In the genomic region with DNA sequence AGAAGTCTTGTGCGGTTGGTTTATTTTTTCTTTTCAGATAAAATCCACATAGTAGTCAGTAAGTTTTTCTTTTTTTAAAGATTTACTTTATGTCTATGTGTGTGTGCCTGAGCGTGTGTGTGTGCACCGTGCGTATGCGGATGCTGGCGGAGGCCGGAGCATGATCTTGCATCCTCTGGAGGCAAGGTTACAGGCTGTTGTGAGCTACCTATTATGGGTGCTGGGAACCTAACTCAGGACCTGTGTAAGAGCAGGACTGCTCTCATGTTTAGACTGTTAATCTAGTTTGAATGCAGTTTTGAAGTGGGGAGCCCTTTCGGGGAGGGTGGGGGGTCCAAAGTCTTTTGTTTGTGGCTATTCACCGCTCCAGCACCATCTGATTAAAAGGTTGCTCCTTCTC, we compare ENCODE assay signal across 21 mouse cellular contexts.
A peak's percentile ranks its signal among the peaks of the same experiment; 100 is the strongest.
DNase-seq lines count a peak whose midpoint lies in the region; ATAC-seq lines count a peak whose summit lies in the region.
"Had no signal": no experiment of that assay in that cellular context is flagged by ENCODE, and none has a peak within 500 bp of the region (broad histone marks: within the 10 kb centered on the region; RNA-seq: fewer than 3 reads in every experiment).

No protein-coding gene starts in this region.

- WGBS in heart, embryonic 10.5 days, result 91% methylated on average over 9 of the region's 9 CpGs
- WGBS in heart, embryonic 12.5 days, result 91% methylated on average over 9 of the region's 9 CpGs
- WGBS in midbrain, embryonic 11.5 days, result 94% methylated on average over 9 of the region's 9 CpGs
- WGBS in midbrain, embryonic 14.5 days, result 94% methylated on average over 9 of the region's 9 CpGs

- peak; percentile 68 for DNase-seq in heart, adult 11 months
- DNase-seq in heart, postnatal 10 days, result no peak
- peak; percentile 17 for DNase-seq in heart, embryonic 10.5 days (ENCODE audit: low spot score)
- peak; percentile 62 for DNase-seq in midbrain, embryonic 11.5 days (ENCODE audit: low spot score, missing footprints)
- DNase-seq in midbrain, embryonic 14.5 days, result no peak
- DNase-seq: adrenal gland, adult 2 months; adrenal gland, adult 8-10 months; adrenal gland, postnatal 10 days; adrenal gland, postnatal 14 days; adrenal gland, postnatal 25 days; adrenal gland, postnatal 36 days; B cell, adult 2 months; cerebellum, adult 11 months; cerebellum, adult 11-12 months; cerebellum, adult 18-20 months had no signal

- H3K4me3 ChIP-seq in heart, embryonic 10.5 days, result no peak overlapping the region
- no peak overlapping the region for H3K4me3 ChIP-seq in heart, embryonic 12.5 days
- H3K4me3 ChIP-seq in midbrain, embryonic 11.5 days (ENCODE audit: low read depth, low read length), result no peak overlapping the region
- no peak overlapping the region for H3K4me3 ChIP-seq in midbrain, embryonic 14.5 days (replicated peaks; ENCODE audit: low read depth, low read length)

- no peak overlapping the region for H3K4me2 ChIP-seq in heart, embryonic 12.5 days
- H3K4me2 ChIP-seq in midbrain, embryonic 11.5 days, result no peak overlapping the region
- H3K4me2 ChIP-seq in midbrain, embryonic 14.5 days (ENCODE audit: low read length), result no peak overlapping the region

- H3K9me3 ChIP-seq in heart, embryonic 10.5 days, result no peaks in the 10 kb centered on the region
- peaks cover 10% of the 10 kb centered on the region; the same call in 1 of the 2 replicates for H3K9me3 ChIP-seq in heart, embryonic 12.5 days (replicated peaks)
- no peaks in the 10 kb centered on the region for H3K9me3 ChIP-seq in midbrain, embryonic 11.5 days (ENCODE audit: control insufficient read depth, low read length)
- H3K9me3 ChIP-seq in midbrain, embryonic 14.5 days (ENCODE audit: control insufficient read depth, low read length), result no peaks in the 10 kb centered on the region

- H3K9ac ChIP-seq in heart, embryonic 12.5 days, result no peak overlapping the region
- H3K9ac ChIP-seq in midbrain, embryonic 11.5 days (ENCODE audit: low read length), result no peak overlapping the region
- no peak overlapping the region for H3K9ac ChIP-seq in midbrain, embryonic 14.5 days (replicated peaks; ENCODE audit: low read length)

- no peaks in the 10 kb centered on the region for H3K27me3 ChIP-seq in heart, embryonic 10.5 days (ENCODE audit: insufficient read depth, poor library complexity, severe bottlenecking)
- H3K27me3 ChIP-seq in heart, embryonic 12.5 days (replicated peaks), result no peaks in the 10 kb centered on the region
- H3K27me3 ChIP-seq in midbrain, embryonic 11.5 days (ENCODE audit: control insufficient read depth, insufficient read depth, low read length), result no peaks in the 10 kb centered on the region
- H3K27me3 ChIP-seq in midbrain, embryonic 14.5 days (ENCODE audit: control insufficient read depth, insufficient read depth, low read length), result no peaks in the 10 kb centered on the region
- H3K27me3 ChIP-seq: CH12.LX, Patski had no signal

- H3K36me3 ChIP-seq in heart, embryonic 10.5 days, result no peaks in the 10 kb centered on the region
- H3K36me3 ChIP-seq in heart, embryonic 12.5 days, result no peaks in the 10 kb centered on the region
- H3K36me3 ChIP-seq in midbrain, embryonic 11.5 days (ENCODE audit: control insufficient read depth, insufficient read depth, low read length), result no peaks in the 10 kb centered on the region
- no peaks in the 10 kb centered on the region for H3K36me3 ChIP-seq in midbrain, embryonic 14.5 days (ENCODE audit: control insufficient read depth, insufficient read depth, low read length)
- H3K36me3 ChIP-seq: G1E had no signal

- ATAC-seq in heart, embryonic 12.5 days (ENCODE audit: insufficient number of reproducible peaks, low FRiP score), result no peak
- no peak for ATAC-seq in midbrain, embryonic 11.5 days (ENCODE audit: low FRiP score)
- ATAC-seq in midbrain, embryonic 14.5 days (ENCODE audit: low FRiP score, low TSS enrichment), result no peak
- ATAC-seq: activated CD4-positive, CD25-positive, alpha-beta regulatory T cell, adult 4 months; CD4-positive, CD25-positive, alpha-beta regulatory T cell, adult 4 months; Patski had no signal

- no peak overlapping the region for H3K27ac ChIP-seq in heart, embryonic 10.5 days
- no peak overlapping the region for H3K27ac ChIP-seq in heart, embryonic 12.5 days (ENCODE audit: poor library complexity, severe bottlenecking)
- H3K27ac ChIP-seq in midbrain, embryonic 11.5 days (ENCODE audit: low read depth, low read length), result no peak overlapping the region
- no peak overlapping the region for H3K27ac ChIP-seq in midbrain, embryonic 14.5 days (replicated peaks; ENCODE audit: low read depth, low read length)

- H3K4me1 ChIP-seq in heart, embryonic 10.5 days, result no peaks in the 10 kb centered on the region
- H3K4me1 ChIP-seq in heart, embryonic 12.5 days (replicated peaks), result no peaks in the 10 kb centered on the region
- no peaks in the 10 kb centered on the region for H3K4me1 ChIP-seq in midbrain, embryonic 11.5 days (ENCODE audit: control insufficient read depth, insufficient read depth, low read length)
- H3K4me1 ChIP-seq in midbrain, embryonic 14.5 days (ENCODE audit: control insufficient read depth, insufficient read depth, low read length), result no peaks in the 10 kb centered on the region

- intact Hi-C loops in heart, postnatal 10 days (cut with DNase I), result no loop called here

Comparison
In these comparisons a context has a peak if more than half of its experiments do, and no peak if none do; other contexts are left out.
1. DNase-seq: peak in heart, adult 11 months (single experiment), heart, embryonic 10.5 days (single experiment) and midbrain, embryonic 11.5 days (single experiment); none in heart, postnatal 10 days (0 of 2) and midbrain, embryonic 14.5 days (single experiment).